Mouse (Mus musculus): ENCODE data around the gene Ryr2.

Ryr2 gene

GRCm38 (mm10) chr13:11933334-11933733 lies 173.4 kb downstream of the Ryr2 start:
- no peak for DNase-seq

GRCm38 (mm10) chr13:11928709-11929108 lies 178.0 kb downstream of the Ryr2 start:
- DNase-seq, result no peak

- DNase-seq, result no peak
Observed at GRCm38 (mm10) chr13:11927727-11928126, 179.0 kb downstream of the Ryr2 start.

GRCm38 (mm10) chr13:11926720-11927500 lies 179.8 kb downstream of the Ryr2 start:
- no peak for DNase-seq

GRCm38 (mm10) chr13:11926215-11926614 lies 180.5 kb downstream of the Ryr2 start:
- DNase-seq, result no peak

GRCm38 (mm10) chr13:11924732-11925131 lies 182.0 kb downstream of the Ryr2 start:
- no peak for DNase-seq

- no peak for DNase-seq
Observed at GRCm38 (mm10) chr13:11920495-11920894, 186.2 kb downstream of the Ryr2 start.

GRCm38 (mm10) chr13:11919448-11919847 lies 187.3 kb downstream of the Ryr2 start:
- no peak for DNase-seq

- no peak for DNase-seq
Observed at GRCm38 (mm10) chr13:11915619-11916018, 191.1 kb downstream of the Ryr2 start.

- DNase-seq, result no peak
Observed at GRCm38 (mm10) chr13:11914682-11915081, 192.1 kb downstream of the Ryr2 start.

- no peak for DNase-seq
Observed at GRCm38 (mm10) chr13:11912208-11912607, 194.5 kb downstream of the Ryr2 start.

- DNase-seq, result no peak
Observed at GRCm38 (mm10) chr13:11908123-11908522, 198.6 kb downstream of the Ryr2 start.

GRCm38 (mm10) chr13:11905126-11905525 lies 201.6 kb downstream of the Ryr2 start:
- no peak for DNase-seq

- no peak for DNase-seq
Observed at GRCm38 (mm10) chr13:11903272-11903671, 203.5 kb downstream of the Ryr2 start.

- no peak for DNase-seq
Observed at GRCm38 (mm10) chr13:11902856-11903255, 203.9 kb downstream of the Ryr2 start.

- no peak for DNase-seq
Observed at GRCm38 (mm10) chr13:11900631-11901030, 206.1 kb downstream of the Ryr2 start.

- DNase-seq, result no peak
Observed at GRCm38 (mm10) chr13:11895631-11896030, 211.1 kb downstream of the Ryr2 start.

- DNase-seq, result no peak
Observed at GRCm38 (mm10) chr13:11891739-11892138, 215.0 kb downstream of the Ryr2 start.

GRCm38 (mm10) chr13:11891115-11891514 lies 215.6 kb downstream of the Ryr2 start:
- DNase-seq, result no peak

- DNase-seq, result no peak
Observed at GRCm38 (mm10) chr13:11884175-11884574, 222.6 kb downstream of the Ryr2 start.

- DNase-seq, result no peak
Observed at GRCm38 (mm10) chr13:11882359-11882758, 224.4 kb downstream of the Ryr2 start.

GRCm38 (mm10) chr13:11880503-11881227 lies 226.1 kb downstream of the Ryr2 start:
- DNase-seq, result no peak

GRCm38 (mm10) chr13:11879037-11879436 lies 227.7 kb downstream of the Ryr2 start:
- no peak for DNase-seq

GRCm38 (mm10) chr13:11874852-11875251 lies 231.9 kb downstream of the Ryr2 start:
- no peak for DNase-seq

All from kidney, postnatal 25 days (tissue).